Mouse (Mus musculus) heart, adult 9 months (tissue): ENCODE data around the gene Trrap.
A peak's percentile ranks its signal among the peaks of the same experiment; 100 is the strongest.

Experiments
- DNase-seq, 2 experiments: peaks; one replicate each; pipeline ENCODE4 v3.0.0; 2022; ENCODE audit warnings: low spot score in 2 of 2

The Trrap gene

DNA sequence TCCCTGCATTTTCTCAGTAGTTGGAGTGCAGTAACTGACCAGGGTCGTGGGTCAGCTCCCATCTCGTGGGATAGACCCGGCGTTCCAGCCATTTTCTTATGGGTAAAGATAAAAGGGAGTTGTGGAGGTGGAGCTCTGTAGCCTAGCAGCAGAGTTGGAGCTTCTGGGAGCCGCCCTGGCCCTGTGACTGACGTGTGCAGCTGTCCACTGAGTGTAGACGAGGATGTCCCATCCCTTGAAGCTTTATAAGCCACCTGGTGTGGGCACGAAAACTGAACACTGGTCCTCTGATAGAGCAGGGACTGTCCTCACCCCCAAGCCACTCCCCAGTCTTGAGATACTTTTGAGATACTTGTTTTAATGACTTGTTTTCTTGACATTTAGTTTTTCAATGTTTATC is 13.1 kb downstream of the Trrap start:
- no peak for DNase-seq

DNA sequence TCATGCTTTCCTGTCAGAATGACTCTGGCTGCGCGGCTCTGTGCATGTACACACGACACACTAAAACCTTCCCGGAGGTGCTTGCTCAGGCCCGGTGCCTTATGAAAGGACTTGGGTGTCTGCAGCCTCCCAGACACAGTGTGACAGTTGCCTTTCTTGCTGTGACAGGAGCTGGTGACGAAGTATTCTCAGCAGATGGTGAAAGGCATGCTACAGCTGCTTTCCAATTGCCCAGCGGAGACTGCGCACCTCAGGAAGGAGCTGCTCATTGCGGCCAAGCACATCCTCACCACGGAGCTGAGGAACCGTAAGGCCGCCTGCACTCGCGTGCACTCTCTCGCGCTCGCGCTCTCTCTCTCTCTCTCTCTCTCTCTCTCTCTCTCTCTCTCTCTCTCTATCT is 18.9 kb downstream of the Trrap start:
- DNase-seq, result no peak

DNA sequence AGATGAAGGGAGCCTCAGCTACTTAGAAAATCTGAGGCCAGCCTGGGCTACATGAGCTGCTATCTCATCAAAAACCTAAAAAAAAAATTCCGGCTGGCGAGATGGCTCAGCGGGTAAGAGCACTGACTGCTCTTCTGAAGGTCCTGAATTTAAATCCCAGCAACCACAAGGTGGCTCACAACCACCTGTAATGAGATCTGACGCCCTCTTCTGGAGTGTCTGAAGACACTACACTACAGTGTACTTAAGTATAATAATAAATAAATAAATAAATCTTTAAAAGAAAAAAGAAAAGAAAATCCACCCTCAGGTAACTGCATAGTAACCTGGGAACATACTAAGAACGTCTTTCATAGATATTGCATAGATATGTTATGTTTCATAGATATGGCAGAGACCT is 25.8 kb downstream of the Trrap start:
- no peak for DNase-seq

DNA sequence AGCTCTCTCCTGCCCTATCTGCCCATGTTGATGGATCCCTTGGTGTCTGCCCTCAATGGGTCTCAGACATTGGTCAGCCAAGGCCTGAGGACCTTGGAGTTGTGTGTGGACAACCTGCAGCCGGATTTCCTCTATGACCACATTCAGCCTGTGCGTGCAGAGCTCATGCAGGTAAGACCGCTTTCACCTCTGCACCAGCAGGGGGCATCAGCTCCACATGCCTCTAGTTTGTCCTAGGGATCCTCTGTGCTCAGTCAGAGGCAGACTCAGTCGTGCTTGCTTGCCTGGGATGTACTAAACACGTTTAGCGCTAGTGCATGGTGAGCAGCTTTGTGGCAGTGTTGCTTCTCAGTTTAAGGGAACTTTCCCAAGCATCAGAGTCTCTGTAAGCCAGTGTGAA is 27.2 kb downstream of the Trrap start:
- no peak for DNase-seq

DNA sequence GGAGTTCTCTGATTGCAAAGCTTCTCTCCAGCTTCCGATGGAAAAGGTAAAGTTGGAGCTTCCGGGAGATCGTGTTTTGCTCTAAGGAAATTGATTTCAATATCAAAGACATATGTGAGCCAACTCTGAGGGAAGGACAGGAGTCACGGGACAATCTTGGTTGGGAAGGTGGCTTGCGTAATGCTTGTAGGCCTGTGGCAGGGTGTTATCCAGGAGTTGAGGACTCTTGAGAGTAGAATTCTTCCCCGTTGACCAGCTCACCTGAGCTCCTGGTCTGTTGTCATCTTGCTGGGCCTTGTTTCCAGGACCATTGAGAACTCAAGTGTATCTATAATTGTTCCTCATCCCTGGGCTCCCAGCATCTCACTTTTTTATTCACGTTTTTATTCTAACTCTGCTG is 29.6 kb downstream of the Trrap start:
- DNase-seq, result no peak

DNA sequence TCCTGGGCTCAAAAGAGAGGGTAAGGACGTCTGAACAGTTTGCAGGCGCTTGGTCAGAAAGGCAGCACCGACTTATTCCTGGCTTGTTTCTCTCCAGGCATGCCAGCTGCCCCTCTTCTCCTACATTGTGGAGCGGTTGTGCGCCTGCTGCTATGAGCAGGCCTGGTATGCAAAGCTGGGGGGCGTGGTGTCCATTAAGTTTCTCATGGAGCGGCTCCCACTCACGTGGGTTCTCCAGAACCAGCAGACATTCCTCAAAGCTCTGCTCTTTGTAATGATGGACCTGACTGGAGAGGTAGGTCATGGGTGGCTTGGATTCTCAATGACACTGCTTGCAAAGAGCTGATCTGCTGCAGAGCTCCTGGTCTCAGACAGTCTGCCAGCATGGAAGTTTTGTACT is 35.5 kb downstream of the Trrap start:
- DNase-seq, result no peak

DNA sequence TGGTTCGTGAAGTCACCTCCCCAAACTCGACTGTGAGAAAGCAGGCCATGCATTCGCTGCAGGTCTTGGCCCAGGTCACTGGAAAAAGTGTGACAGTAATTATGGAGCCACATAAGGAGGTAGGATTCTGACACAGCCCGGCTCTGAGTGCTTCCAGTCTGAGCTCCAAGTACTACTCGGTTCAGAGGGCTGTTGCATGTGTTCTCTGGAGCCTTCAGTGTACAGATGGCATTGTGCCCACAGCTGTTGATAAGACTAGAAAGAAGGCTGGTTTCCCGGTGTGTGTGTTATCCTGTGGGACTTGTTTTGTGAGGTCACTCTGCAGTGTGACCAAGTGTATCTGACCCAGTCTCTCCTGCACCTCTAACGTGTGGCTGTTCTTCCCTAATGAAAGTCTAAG is 36.6 kb downstream of the Trrap start:
- DNase-seq, result peak; percentile 5 to 43

DNA sequence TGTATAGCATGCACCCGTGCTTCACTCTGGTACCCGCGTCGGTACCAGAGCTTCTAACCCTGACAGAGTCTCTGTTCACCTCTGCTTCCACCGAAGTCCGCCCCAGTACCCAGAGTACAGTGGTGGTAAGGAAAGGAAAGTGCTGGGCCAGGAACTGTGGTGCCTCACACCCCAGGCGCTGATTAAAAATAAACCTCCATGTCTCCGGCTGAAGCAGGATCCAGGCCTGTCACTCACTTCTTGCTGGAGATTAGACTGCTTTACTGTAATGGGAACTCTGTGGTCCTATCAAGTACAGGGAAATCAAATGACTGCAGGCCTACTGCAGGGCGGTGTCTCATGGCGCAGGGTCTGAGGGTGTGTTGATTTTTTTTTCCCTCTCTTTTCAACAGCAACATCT is 39.4 kb downstream of the Trrap start:
- DNase-seq, result no peak

DNA sequence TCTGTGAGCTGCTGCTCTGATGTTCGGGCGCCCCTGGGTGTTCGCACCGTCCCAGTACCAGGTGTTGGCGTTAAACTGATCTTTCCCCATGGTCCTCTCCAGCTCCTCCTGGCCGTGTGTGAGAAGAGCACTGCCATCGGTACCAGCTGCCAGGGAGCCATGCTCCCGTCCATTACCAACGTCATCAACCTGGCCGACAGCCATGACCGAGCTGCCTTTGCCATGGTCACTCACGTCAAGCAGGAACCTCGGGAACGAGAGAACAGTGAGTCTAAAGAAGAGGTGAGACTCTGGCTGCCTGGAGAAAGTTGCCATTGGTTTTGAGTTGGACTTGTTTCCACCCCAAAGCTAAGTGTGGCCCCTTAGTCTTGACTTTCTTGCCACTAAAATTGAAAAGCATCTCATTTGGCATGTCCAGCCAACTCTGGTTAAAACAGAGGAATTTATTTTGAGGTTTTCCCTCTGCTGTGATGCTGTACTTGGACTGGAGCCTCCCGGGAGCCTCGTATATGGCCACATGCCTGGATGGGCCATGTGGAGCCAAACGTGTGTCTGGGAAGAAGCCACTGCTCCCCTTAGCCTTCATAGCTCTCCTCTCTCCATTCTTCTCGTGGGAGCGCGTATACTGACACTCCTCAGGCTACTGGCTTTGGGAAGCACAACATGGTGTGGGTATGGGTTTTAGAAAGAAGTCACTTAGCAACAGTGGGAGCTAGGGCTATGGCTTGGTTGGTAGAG is 61.0 kb downstream of the Trrap start:
- DNase-seq, result peak; percentile 46 to 58

DNA sequence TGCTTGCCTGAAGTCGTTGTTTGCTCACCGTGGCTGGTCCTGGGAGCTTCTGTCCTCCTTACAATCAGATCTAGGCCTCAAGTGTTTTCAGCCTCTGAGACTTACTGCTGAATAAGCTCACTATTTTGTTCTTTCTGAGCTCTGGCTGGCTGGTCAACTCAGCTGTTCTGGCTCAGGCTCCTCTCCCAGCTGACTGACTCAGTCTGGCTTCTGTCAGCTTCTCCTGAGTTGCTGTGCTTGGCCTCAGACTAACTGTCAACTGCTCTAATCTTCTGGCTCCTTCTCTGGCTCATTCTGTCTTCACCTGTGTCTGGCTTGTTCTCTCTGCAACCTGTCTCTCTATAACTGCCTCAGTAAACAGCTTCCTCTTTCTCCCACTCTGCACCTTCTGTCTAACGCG is 62.1 kb downstream of the Trrap start:
- peak; percentile 28 to 33 for DNase-seq

DNA sequence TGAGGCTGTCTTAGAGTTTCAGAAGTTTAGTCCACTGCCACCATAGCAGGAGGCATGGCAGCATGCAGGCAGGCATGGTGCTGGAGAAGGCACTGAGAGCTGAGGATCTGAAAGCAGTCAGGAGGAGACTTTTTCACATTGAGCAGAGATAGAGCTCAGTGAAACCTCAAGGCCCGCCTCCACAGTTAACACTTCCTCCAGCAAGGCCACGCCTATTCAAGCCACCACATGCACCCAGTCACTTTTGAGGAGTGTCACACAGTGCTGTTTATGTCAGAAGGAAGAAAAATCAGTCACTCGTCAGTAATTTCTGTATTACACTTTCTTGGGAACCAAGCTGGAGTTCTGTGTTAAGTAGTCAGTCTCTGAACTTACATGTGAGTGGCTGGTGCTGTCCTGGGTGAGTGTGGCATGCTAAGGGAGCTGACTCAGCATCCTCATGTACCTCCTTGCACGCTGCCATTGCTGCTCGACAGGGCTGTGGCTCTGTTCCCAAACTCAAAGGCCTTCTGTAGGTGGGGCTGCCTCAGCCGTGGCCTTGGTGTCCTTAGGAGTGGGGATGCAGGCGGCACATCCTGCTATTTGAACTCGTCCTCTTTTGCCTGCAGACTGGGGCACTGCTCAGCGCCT is 64.4 kb downstream of the Trrap start:
- DNase-seq, result no peak

DNA sequence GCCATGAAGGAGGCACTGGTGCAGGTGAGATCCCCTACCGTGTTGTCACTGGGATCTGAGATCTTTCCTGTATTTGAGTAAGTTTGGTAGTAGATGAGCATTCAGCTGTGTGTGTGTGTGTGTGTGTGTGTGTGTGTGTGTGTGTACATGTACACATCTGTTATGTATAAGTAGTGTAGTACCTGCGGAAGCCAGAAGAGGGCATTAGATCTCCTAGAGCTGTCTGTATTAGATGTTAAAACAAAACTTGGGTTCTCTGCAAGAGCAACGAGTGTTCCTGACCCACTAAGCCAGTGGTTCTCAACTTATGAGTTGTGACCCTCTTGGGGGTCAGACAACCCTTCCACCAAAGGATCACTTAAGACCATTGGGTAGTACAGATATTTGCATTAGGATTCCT is 68.6 kb downstream of the Trrap start:
- DNase-seq, result no peak

DNA sequence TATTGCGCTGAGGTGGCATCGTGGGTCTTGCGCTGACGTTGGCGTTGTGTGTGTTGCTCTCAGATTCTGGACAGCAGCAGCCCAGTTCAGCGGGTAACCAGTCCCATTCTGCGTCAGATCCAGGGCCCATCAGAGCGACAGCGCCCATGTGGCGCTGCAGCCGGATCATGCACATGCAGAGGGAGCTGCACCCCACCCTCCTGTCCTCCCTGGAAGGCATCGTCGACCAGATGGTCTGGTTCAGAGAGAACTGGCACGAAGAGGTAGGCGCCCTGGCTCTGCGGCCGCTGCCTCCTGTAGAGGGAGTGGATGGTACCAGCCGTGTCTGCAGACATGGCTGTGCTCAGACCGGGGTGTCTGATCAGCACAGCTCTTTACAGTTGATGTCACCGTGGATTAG is 77.8 kb downstream of the Trrap start:
- no peak for DNase-seq

DNA sequence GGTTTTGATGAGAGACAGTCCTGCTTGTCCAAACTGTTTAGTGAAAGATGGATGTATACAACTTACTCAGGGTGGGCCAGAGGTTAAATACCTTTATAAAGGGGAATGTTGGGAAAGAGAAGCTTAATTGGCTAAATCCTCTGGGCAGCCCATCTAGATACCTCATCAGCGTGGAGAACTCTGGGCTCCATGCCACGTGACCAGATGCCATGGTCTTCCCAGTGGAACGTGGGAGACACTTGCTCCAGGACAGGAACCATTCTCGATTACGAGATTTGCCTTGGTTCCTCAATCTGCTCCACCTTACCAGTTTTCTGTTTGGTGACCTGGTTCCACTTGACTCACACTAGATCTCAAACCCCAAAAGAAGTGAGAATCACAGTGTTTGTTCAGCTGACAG is 81.2 kb downstream of the Trrap start:
- DNase-seq, result no peak

DNA sequence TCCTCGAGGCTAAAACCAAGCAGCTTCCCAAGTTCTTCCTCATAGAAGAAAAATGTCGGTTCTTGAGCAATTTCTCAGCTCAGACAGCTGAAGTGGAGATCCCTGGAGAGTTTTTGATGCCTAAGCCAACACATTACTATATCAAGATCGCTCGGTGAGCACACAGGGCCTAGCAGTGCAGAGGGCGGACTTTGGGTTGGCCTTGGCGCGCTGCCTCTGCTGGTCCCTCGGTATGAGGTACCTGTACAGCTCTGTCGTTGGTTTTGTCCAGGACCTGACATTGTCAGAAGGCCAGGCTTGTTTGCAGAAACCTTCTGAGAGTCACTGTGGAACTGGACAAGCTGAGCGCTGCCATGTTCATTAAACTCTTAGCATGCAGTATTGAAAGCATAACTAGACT is 82.4 kb downstream of the Trrap start:
- DNase-seq, result peak in 1 of 2 experiments; percentile 15

DNA sequence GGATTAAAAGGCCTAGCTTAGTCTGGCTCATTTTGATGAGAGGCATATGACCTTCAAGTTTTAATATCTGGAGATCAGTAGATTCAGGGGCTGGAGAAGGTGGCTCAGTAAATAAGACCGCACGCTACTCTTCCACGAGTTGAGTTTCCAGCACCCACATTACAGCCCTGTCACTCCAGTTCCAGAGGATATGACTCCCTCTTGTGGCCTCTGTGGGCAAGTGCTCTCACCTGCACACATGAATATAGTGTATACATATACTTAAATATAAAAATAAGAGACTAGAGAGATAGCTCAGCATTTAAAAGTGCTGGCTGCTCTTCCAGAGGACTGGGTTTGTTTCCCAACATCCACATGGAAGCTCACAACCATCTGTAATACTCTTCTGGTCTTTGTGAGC is 84.3 kb downstream of the Trrap start:
- DNase-seq, result no peak

DNA sequence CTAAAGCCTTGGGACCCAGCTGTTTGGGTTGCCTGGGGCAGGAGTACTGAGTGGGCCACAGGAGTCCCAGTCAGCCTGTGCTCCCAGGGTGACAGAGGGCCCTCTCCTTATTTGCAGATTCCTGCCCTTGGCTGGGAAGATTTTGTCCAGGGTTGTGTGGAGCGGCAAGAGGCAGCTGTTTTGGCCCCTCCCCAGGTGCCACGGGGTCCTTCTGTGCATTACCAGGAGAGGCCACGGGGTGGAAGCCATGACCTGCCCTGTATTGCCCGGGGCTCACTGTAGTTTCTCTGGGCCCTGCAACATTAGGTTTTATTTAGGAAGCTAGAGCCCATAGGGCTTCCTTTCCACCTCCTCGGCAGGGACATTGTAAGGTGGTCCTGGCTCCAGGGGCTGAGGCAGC is 86.4 kb downstream of the Trrap start:
- no peak for DNase-seq

DNA sequence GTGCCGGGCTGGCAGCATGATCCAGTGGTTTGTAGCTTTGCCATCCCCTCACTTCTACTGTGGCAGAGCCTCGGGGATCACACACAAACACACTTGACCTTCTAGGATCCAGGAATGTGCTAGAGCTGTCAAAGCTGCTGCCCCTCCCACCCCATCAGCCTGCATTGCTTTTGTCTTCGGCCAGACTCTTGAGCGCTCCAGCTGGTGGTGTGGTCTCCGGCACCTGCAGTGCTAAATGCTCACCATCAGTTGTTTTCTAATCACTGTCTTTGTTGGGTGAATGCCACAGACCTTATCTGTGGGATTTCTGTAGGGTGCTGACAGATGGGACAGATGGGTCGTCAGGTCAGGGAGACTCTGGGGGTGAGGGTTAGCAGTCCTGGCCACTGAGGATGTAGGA is 88.4 kb downstream of the Trrap start:
- DNase-seq, result no peak

DNA sequence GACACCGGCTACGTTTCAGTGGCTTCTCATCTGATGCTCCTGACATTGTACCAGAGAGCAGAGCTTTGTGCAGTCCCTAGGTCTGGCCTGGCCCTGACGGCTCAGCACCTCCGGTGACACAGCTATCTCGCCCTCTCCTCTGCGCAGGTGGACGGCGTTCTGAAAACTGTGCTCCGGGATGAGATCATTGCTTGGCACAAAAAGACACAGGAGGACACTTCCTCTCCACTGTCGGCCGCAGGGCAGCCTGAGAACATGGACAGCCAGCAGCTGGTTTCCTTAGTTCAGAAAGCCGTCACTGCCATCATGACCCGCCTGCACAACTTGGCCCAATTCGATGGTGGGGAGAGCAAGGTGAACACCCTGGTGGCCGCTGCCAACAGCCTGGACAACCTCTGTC is 91.0 kb downstream of the Trrap start:
- DNase-seq, result peak in 1 of 2 experiments; percentile 21

DNA sequence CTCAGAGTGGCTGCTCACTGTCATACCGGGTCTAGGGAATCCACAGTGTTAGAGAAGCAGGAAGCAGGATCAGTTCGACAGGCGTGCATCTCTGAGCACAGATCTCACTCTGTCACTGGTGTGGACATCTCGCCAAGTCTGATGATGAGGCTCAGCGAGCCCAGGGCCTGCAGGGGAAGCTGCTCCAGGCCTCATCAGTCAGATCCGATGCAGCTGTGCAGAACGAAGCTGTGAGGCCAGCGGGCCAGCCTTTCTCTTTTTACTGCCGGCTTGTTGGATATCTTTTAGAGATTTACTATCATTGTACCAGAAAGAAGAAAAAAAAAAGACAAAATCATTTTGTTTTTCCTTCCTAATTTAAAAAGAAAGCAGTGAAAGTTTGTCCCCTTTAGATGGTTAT is 91.8 kb downstream of the Trrap start:
- DNase-seq, result peak in 1 of 2 experiments; percentile 28

DNA sequence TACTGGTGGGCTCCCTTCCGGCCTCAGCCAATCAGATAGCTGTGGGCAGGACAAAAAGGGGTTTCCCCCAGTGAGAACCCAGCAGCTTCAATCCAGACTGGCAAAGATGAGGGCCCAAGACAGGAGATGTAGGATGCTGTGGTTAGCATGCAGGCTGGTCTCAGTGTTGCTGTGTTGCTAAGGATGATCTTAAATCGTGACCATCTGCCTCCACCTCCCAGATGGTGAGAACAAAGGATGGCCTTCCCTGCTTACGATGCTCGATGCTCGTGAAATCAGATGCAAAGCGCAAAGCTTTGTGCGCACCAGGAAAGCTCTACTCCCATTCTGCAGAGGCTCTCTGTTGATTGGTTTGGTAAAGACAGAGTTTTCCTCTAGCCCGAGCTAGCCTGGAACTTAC is 93.4 kb downstream of the Trrap start:
- DNase-seq, result no peak

DNA sequence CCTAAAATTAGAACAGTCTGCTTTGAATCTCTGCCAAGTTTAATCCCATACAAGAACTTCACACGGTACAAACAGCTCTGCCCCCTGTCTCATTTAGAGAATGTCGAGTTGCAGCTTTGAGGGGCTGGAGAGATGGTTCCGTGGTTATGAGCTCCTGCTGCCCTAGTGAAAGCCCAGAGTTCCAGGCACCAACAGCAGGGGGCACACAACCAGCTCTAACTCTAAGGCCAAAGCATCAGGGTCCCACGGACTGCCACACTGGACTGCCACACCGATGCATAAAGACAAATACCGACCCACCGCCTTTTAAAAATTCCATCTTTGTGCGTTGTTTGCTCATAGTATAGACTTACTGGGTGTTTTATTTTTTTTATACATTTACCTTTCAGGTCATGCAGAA is 99.4 kb downstream of the Trrap start:
- no peak for DNase-seq

DNA sequence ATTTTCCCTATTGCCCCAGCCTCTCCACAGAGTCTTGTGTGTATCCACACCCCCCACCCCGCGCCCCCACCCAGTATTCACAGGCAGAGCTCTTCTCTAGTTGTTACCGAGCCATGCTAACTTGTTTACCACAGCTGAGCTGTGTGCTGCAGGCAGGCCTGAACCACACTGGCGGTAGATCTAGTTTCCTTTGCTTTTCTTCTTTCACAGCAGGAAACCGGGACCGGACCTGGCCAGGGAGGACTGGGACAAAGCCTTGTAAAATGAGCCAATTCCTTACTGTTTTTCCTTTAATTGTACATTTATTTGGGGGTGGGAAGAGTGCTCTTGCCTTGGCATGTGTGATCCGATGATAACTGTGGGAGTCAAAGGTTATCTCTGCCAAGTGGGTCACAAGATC is 101.9 kb downstream of the Trrap start:
- DNase-seq, result no peak

DNA sequence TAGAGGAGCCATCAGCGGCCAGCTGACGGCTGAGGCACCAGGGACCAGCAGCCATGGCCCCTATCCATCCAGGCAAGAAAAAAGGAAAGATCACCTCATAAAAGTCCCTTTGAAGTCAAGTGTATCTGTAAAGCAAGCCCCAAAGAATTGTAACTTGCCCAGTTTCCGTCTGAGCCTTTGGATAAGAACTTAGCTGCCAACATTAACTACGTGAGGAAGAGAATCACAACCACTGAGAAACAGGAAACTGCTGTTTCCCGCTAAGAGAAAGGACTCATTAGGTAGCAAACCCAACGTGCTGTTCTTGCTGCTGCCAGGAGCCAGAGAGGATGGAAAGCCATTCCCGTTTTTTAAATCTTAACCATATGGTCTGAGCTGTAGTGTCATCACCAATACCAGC is 103.2 kb downstream of the Trrap start:
- peak in 1 of 2 experiments; percentile 43 for DNase-seq
